Mouse (Mus musculus) left cerebral cortex, adult 2 months (tissue): ENCODE measurements around the gene Pbx1. TPM values are rescaled to one million over a fixed set of nuclear protein-coding genes. Genes with fewer than 3 reads are reported as not detected.

Experiments
- DNase-seq, 2 experiments: peaks; one replicate each; pipeline ENCODE4 v3.0.0; 2021 to 2022; ENCODE audit warnings: low spot score in 2 of 2, mixed read lengths in 1 of 2; ENCODE audit errors: extremely low spot score in 1 of 2
- H3K27ac ChIP-seq: fragments of 200-600 bp; 2 replicates; pipeline ENCODE4 v1.8.1; 2022
- H3K4me3 ChIP-seq: fragments of 200-600 bp; 2 replicates; pipeline ENCODE4 v1.8.1; 2022
- CTCF ChIP-seq: fragments of 200-600 bp; IDR thresholded peaks from 2 replicates; pipeline ENCODE4 v1.8.1; 2022; ENCODE audit warnings: antibody characterized with exemption, mild to moderate bottlenecking, moderate library complexity
- intact Hi-C: fragments of 180-260 bp; cut with DNase I; formaldehyde crosslinking; loops from one replicate; pipeline ENCODE4 v1.15.1; 2025
- total RNA-seq, 2 experiments: library from RNA; stranded (reverse); gene quantifications; 2 replicates each; pipeline ENCODE4 v1.2.3; 2021

Gene Pbx1
- total RNA-seq, 2 experiments from 2014 or later, result 140 to 143 TPM

DNA sequence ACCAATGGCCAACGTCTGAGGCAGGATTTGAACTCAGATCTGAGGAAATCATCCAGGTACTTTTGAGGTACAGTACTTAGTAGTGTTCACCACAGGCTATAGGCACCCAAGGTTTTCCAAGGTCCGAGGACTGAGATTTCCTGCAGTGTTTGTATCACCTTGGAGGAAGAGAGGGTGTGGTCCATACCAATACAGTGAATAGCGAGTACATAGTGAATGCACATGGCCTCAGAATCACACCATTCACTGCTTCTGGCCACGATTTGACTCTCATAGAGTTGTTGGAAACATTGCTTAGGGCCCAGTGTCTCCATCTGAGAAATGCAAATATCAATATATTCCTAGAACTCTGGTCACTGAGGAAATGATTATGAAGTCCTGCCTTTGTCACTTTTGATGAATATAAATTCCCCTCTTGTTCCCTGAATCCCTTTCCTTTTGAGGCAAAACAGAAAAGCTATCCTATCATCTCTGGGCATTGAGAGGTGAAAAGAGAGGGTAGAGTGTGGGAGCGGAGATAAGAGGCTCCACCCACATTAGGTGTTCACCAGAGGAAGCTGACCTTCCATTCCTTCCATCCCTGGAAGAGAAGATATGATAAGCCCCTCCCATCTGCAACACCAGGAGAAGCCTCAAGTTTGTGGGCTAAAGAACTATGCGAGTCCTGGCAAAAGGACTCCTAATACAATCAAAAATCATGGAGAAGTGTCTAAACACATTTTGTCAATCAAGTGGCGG lies 119.2 kb downstream of the Pbx1 start:
- no peak for DNase-seq
- intact Hi-C loops, result no loop called here
- no peak for TF ChIP-seq CTCF
- H3K27ac ChIP-seq, result no peak overlapping the region
- no peak overlapping the region for H3K4me3 ChIP-seq

DNA sequence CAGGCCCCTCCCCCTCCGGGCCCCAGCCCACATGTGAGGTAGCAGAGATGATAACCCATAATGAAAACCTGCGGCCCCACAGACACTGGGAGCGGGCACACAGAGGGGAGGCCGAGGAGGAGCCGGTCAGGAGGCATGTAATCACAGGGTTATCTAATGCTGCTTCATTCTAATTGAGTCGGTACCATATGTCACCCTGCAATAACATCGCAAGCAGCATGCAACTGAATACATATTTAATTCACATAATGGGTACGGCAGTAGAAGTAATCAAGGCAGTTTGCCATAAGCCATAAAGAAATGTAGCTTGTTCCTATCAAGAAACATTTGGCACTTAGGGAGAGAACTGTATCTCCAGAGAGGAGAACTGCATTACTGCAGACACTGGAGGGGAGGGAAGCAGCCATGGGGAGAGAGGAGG lies 123.0 kb downstream of the Pbx1 start:
- no peak for DNase-seq
- no peak for TF ChIP-seq CTCF
- no peak overlapping the region for H3K27ac ChIP-seq
- no peak overlapping the region for H3K4me3 ChIP-seq
- intact Hi-C loops, result no loop called here

DNA sequence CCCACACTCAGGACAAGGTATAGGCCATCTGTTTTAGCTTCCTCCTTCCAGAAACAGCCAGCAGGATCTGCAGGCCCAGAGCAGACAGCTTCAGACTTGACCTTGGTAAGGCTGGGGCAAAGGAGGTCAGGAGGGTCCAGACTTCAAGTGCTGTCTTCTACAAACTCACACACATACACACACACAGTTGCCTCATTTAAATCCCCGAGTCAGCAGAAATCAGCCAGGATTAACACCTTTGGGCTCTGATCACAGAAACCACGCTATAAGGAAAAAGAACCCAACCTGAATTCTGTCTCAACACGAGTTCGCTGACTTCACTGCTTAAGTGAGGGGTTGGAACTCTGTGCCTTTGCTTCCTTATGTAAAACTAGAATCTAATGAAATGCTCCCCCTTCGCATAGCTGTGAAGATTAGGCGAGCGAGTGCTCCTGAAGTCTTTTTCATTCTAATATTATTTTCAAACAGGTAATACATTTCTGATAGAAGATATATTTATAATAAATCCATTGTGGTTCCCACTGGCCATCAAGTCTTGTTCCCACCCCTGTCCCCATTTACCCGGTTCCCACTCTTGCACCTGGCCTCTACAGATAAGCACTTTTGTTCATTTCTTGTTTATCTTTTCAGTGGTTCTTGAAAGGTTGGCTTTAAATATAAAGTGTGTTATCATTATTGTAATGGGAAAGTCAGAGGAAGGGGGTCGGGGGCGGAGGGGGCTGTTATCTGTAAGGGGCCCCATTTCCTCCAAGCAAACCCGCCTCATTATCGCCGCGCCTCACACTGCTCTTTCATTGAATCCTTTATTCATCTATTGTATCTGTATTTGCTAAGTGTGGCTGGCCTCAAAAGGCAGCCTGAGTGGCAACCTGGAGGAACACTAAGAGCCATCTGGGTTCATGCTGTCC lies 124.5 kb downstream of the Pbx1 start:
- no peak for TF ChIP-seq CTCF
- no peak for DNase-seq
- Histone ChIP-seq H3K4me3 (no peak overlapping the region), H3K27ac (no peak overlapping the region)
- intact Hi-C loops, result no loop called here

DNA sequence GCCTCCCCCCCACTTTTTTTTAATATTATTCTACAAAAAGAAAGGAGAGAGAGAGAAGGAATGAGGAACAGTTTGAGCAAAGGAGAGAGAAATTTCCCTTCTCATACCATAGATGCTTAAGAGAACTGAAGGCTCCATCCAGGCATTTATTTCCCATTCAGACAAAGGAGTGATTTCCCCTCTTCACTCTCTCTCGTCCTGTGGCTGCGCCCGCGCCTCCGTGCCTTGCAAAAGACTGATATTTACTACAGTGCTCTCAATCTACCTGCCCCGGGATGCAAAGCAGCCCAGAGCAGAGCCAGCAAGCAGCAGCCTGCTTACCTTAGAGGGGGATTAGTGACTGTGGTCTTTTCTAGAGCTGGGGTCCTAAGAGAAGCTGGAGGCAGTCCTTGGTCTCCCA lies 131.6 kb downstream of the Pbx1 start:
- TF ChIP-seq CTCF, result no peak
- Histone ChIP-seq H3K27ac (no peak overlapping the region), H3K4me3 (no peak overlapping the region)
- no peak for DNase-seq
- intact Hi-C loops, result no loop called here

DNA sequence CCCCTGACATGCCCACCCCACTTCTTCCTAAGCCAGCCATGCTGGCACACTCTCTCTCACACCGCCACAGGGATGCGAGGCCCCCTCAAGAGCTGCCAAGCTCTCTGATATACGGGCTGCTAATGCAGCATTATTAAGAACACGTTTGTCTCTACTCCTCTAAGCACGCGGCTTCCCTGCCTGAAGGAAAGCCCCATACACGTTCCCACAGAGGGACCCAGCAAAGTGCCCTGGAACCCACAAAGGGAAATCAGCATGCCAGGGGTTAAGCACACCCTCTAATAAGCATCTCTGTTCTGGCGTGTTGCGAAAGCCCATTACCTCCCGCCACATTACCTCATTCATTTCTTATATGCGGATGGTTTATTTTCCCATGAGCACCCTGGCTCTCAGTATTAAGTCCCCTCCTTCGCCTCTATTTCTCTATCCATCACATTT lies 132.1 kb downstream of the Pbx1 start:
- H3K27ac ChIP-seq, result no peak overlapping the region; the same call in 1 of the 2 replicates
- no peak for DNase-seq
- intact Hi-C loops, result no loop called here
- TF ChIP-seq CTCF, result no peak
- H3K4me3 ChIP-seq, result no peak overlapping the region

DNA sequence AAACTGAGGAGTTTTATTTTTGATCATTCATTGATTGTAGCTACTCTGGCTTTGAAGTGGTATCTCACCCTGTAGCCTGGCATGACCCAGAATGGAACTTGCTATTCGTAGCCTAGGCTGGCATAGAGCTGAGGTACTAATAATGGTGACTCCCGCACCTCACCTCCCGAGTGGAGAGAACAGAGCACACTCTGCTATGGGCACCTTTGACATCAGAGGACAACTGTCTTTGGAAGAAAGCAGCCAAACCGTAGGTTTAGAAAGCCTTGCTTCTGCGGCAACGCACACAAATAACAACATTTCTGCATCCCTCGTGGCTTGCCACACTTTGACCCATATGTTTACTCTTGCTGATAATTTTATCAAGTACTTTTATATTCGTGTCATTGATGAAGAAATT lies 132.9 kb downstream of the Pbx1 start:
- no peak for TF ChIP-seq CTCF
- Histone ChIP-seq H3K27ac (no peak overlapping the region), H3K4me3 (no peak overlapping the region)
- DNase-seq, result no peak
- intact Hi-C loops, result no loop called here

DNA sequence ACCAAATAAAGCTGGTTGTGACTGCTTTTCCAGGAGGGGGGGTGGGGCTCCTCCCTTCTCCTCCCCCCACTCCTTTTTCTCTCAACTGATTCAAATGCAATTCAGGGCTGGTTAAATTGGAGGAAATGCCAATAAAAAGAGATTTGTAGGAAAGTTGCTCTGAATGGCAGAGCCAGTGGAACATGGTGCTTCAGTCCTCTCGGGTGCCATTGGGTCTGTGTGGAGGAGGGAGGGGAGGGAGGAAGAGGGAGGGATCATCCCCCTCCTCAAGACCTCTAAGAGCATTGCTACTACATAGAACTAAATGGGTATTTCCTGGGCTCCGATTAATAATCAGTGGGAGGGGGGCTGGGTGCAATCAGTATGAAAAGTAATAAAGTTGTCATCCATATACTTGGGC lies 135.8 kb downstream of the Pbx1 start:
- no peak for TF ChIP-seq CTCF
- intact Hi-C loops, result no loop called here
- H3K4me3 ChIP-seq, result no peak overlapping the region
- H3K27ac ChIP-seq, result no peak overlapping the region
- DNase-seq, result no peak

DNA sequence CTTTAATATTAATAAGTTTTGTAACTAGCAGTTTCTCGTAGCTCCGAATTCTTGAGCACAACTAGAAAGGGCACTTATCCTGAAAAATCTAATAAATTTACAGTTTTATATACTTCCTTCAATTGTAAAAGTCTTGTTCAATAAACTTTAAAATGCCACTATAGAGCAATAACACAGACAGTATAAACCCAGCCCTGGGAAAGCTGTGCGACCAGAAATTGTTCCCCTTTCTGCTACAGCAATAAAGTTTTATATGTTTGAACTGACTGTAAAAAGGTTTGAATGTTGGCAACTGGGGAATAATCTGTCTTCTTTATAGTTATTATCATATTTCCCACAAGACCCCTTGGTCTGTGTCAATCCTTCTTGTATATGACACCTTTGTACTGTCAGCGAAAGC lies 136.3 kb downstream of the Pbx1 start:
- TF ChIP-seq CTCF, result no peak
- no peak for DNase-seq
- intact Hi-C loops, result no loop called here
- no peak overlapping the region for H3K4me3 ChIP-seq
- no peak overlapping the region for H3K27ac ChIP-seq

DNA sequence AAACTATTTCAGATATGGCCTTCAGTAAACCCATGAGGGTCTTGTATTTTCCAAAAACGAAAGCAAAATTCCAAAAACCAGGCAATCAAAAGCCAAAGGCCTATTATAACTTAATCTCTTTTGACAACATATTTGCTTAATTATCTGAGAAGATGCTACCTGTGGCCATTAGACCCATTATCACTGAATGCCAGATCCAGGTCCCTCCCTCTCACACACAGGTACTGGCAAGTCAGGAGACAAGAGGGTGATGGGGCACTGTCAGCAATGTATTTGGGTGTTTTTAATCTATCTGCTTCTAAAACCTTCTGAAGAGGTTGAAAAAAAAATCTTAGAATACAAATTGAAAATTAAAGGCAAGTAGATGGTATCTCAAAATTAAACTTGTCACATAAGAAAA lies 138.4 kb downstream of the Pbx1 start:
- intact Hi-C loops, result no loop called here
- H3K27ac ChIP-seq, result no peak overlapping the region
- H3K4me3 ChIP-seq, result no peak overlapping the region
- no peak for TF ChIP-seq CTCF
- no peak for DNase-seq

DNA sequence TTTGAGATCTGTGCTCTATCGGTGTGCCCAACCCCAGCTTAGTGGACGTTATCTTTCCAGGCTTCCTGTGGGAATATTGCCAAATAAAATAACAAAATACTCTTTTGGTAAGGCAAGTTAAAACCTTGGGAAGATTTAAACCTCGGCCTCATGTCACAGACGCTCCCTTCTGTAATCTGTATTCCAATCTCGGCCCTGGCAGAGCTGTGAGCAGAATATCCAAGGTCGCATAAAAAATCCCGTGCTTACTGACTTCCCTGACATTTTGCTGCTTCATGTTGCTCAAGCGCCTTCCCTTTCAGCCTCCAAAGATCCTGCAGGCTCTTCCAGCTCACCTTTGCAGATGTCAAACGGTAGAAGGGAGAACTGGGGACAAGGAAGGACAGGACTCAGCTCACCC lies 140.0 kb downstream of the Pbx1 start:
- Histone ChIP-seq H3K27ac (no peak overlapping the region; the same call in 1 of the 2 replicates), H3K4me3 (no peak overlapping the region)
- intact Hi-C loops, result no loop called here
- no peak for TF ChIP-seq CTCF
- no peak for DNase-seq

DNA sequence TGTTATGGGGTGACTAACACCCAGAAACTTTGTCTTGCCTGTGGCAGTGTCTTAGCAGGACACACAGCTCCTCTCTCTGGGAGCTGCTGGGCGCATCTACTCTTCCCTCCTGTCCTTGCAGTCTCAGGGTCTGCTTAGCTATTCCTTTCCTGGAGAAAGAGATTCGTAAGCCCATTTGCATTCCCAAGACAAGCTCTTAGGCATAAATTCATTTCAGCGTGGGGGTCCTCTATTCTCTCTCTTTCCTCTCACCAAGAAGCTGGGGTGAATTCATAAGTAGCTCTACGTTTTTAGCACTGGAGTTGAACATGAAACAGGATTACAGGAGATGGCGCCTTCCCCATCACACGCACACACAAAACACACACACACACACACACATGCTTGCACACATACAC lies 140.4 kb downstream of the Pbx1 start:
- no peak for DNase-seq
- intact Hi-C loops, result loop anchor here (2.0 kb wide), 1 partner anchor 77 kb away; no protein-coding TSS in a partner anchor
- Histone ChIP-seq H3K27ac (peak overlapping the region; percentile 33; the same call in 1 of the 2 replicates), H3K4me3 (no peak overlapping the region)
- TF ChIP-seq CTCF, result no peak

DNA sequence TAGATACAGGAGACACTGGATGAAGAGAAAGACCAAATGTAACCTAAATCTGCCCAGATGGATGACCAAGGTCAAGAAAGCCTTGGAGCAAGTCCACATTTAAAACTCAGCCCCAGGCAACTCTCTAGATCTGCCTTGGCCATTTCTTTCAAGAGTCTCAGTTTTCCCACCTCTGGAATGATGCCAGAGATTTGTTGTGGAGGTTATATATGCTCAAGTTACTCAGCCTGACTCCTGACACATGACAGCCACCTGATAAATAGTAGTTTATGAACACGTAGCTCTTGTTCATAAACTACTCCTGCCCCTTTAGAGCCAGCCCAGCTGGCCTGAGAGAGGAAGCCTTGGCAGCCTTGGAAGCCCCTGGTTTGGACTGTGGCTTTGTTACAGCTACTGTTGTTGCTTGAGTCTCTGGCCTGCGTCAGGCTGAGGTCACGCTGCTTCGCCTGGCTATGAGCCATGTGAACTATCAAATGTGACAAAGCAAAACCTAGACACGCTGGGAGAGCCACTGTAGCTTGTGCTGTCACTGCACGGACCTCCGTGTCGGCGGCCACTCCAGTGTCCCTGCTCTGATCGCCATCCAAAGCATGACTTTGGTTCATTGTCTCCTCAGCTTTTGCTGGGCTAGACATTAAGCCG lies 140.9 kb downstream of the Pbx1 start:
- TF ChIP-seq CTCF, result no peak
- intact Hi-C loops, result loop anchor here (2.0 kb wide), 1 partner anchor 76 kb away; no protein-coding TSS in a partner anchor
- peak overlapping the region; percentile 33; the same call in 1 of the 2 replicates for H3K27ac ChIP-seq

More for the DNA sequence above, 140.9 kb downstream of the Pbx1 start:
- no peak overlapping the region for H3K4me3 ChIP-seq
- DNase-seq, result no peak
